Mouse (Mus musculus) heart, embryonic 15.5 days (tissue): Measurements from ENCODE around the gene Ankrd35. TPM values are rescaled to one million over a fixed set of nuclear protein-coding genes. Genes with fewer than 3 reads are reported as not detected.
A peak's percentile ranks its signal among the peaks of the same experiment; 100 is the strongest.

Source experiments
- ATAC-seq: fragments of 200-750 bp; cut with Nextera tagmentation; replicated peaks from 2 replicates; pipeline ENCODE4 v1.8.0; 2017; ENCODE audit warnings: low read depth, moderate TSS enrichment; ENCODE audit not compliant: insufficient number of reproducible peaks, insufficient read depth, low FRiP score
- H3K27ac ChIP-seq: fragments of 300-500 bp; sonication (generic); 2 replicates; pipeline ENCODE4 v1.5.1; 2015; ENCODE audit warnings: mild to moderate bottlenecking, inconsistent platforms
- H3K27me3 ChIP-seq: fragments of 300-500 bp; sonication (generic); 2 replicates; pipeline ENCODE4 v1.6.1; 2015; ENCODE audit warnings: inconsistent platforms
- H3K36me3 ChIP-seq: fragments of 300-500 bp; sonication (generic); 2 replicates; pipeline ENCODE4 v1.6.1; 2015; ENCODE audit warnings: mild to moderate bottlenecking, inconsistent platforms
- H3K4me1 ChIP-seq: fragments of 300-500 bp; sonication (generic); replicated peaks from 2 replicates; pipeline ENCODE4 v1.6.1; 2015; ENCODE audit warnings: inconsistent platforms
- H3K4me2 ChIP-seq: fragments of 300-500 bp; sonication (generic); 2 replicates; pipeline ENCODE4 v1.6.1; 2015; ENCODE audit warnings: inconsistent platforms, mild to moderate bottlenecking, moderate library complexity
- H3K4me3 ChIP-seq: fragments of 300-500 bp; sonication (generic); 2 replicates; pipeline ENCODE4 v1.5.1; 2015; ENCODE audit warnings: mild to moderate bottlenecking, inconsistent platforms
- H3K9ac ChIP-seq: fragments of 300-500 bp; sonication (generic); 2 replicates; pipeline ENCODE4 v1.6.1; 2015; ENCODE audit warnings: mild to moderate bottlenecking, inconsistent platforms
- H3K9me3 ChIP-seq: fragments of 300-500 bp; sonication (generic); replicated peaks from 2 replicates; pipeline ENCODE4 v1.6.1; 2016; ENCODE audit warnings: inconsistent platforms
- WGBS: fragments of 180-500 bp; shearing (Covaris S2); methylation state at CpG from one replicate; pipeline ENCODE4 v1.1.7; 2015; ENCODE audit warnings: mixed read lengths; 5-methylcytosine and 5-hydroxymethylcytosine counted together
- polyA plus RNA-seq: library from polyadenylated mRNA; unstranded; fragments of >200 nt; fragmentation: Nextera tagmentation; extraction: Ambion mirVana; gene quantifications from 2 replicates; pipeline ENCODE4 v1.2.1, GENCODE M21; 2015

Ankrd35 gene
- polyA plus RNA-seq, 1 experiment from 2014 or later = 0.31 TPM

- no peak overlapping the region for H3K4me3 ChIP-seq
- H3K36me3 ChIP-seq = no peaks in the 10 kb centered on the region
- H3K9me3 ChIP-seq = no peaks in the 10 kb centered on the region
- no peak overlapping the region for H3K27ac ChIP-seq
- no peak overlapping the region for H3K4me2 ChIP-seq
- WGBS = 13% methylated on average over 3 of the region's 3 CpGs
- H3K9ac ChIP-seq = no peak overlapping the region
- peaks cover 19% of the 10 kb centered on the region for H3K4me1 ChIP-seq
- no peak for ATAC-seq
- no peaks in the 10 kb centered on the region for H3K27me3 ChIP-seq
Measured at GRCm38 (mm10) chr3:96692506-96692905, 22.6 kb downstream of the Ankrd35 start.

GRCm38 (mm10) chr3:96693579-96693978 lies 23.6 kb downstream of the Ankrd35 start:
- Histone ChIP-seq H3K27me3 (no peaks in the 10 kb centered on the region), H3K9ac (no peak overlapping the region), H3K4me3 (no peak overlapping the region), H3K9me3 (no peaks in the 10 kb centered on the region), H3K4me1 (peaks cover 28% of the 10 kb centered on the region), H3K27ac (no peak overlapping the region), H3K36me3 (no peaks in the 10 kb centered on the region), H3K4me2 (no peak overlapping the region)
- ATAC-seq = no peak
- 74% methylated on average over 1 of the region's 1 CpGs for WGBS

GRCm38 (mm10) chr3:96696198-96696765 lies 26.4 kb downstream of the Ankrd35 start, which contains the start of gene Pias3:
Gene Pias3 (plus strand): TSS chr3:96696384.
- ATAC-seq = peak; percentile 87
- 0% methylated on average over 35 of the region's 35 CpGs for WGBS
- H3K9ac ChIP-seq = peak within 1 kb of the TSS; percentile 80

GRCm38 (mm10) chr3:96696766-96697732 lies 27.1 kb downstream of the Ankrd35 start:
- peak overlapping the region; percentile 94 for H3K27ac ChIP-seq
- WGBS = under 1% methylated on average over 74 of the region's 85 CpGs

More at GRCm38 (mm10) chr3:96696198-96696765, 26.4 kb downstream of the Ankrd35 start, which contains the start of gene Pias3:
- Histone ChIP-seq H3K4me3 (peak within 1 kb of the TSS; percentile 78), H3K9me3 (no peaks in the 10 kb centered on the region), H3K4me1 (peaks cover 28% of the 10 kb centered on the region), H3K36me3 (peaks cover 17% of the 10 kb centered on the region), H3K27me3 (no peaks in the 10 kb centered on the region), H3K4me2 (peak within 1 kb of the TSS; percentile 84), H3K27ac (peak within 1 kb of the TSS; percentile 94)

GRCm38 (mm10) chr3:96698993-96699690 lies 29.2 kb downstream of the Ankrd35 start:
- no peak overlapping the region for H3K4me2 ChIP-seq
- 50% methylated on average over 19 of the region's 19 CpGs for WGBS
- H3K9me3 ChIP-seq = no peaks in the 10 kb centered on the region
- no peak for ATAC-seq
- H3K4me1 ChIP-seq = peaks cover 25% of the 10 kb centered on the region
- H3K36me3 ChIP-seq = peaks cover 41% of the 10 kb centered on the region
- H3K9ac ChIP-seq = no peak overlapping the region
- no peak overlapping the region for H3K4me3 ChIP-seq
- H3K27ac ChIP-seq = no peak overlapping the region
- no peaks in the 10 kb centered on the region for H3K27me3 ChIP-seq

More at GRCm38 (mm10) chr3:96696766-96697732, 27.1 kb downstream of the Ankrd35 start:
- Histone ChIP-seq H3K4me3 (peak overlapping the region; percentile 78), H3K9me3 (no peaks in the 10 kb centered on the region), H3K4me2 (peak overlapping the region; percentile 84), H3K36me3 (peaks cover 25% of the 10 kb centered on the region), H3K4me1 (peaks cover 28% of the 10 kb centered on the region), H3K9ac (peak overlapping the region; percentile 80), H3K27me3 (no peaks in the 10 kb centered on the region)
- ATAC-seq = peak; percentile 95

- Histone ChIP-seq H3K4me1 (peaks cover 17% of the 10 kb centered on the region), H3K4me3 (no peak overlapping the region), H3K27ac (no peak overlapping the region), H3K27me3 (no peaks in the 10 kb centered on the region), H3K9ac (no peak overlapping the region), H3K4me2 (no peak overlapping the region), H3K9me3 (no peaks in the 10 kb centered on the region), H3K36me3 (peaks cover 53% of the 10 kb centered on the region)
- 56% methylated on average over 7 of the region's 7 CpGs for WGBS
- ATAC-seq = no peak
Measured at GRCm38 (mm10) chr3:96700376-96700775, 30.4 kb downstream of the Ankrd35 start.

- peaks cover 55% of the 10 kb centered on the region for H3K36me3 ChIP-seq
- WGBS = 83% methylated on average over 4 of the region's 4 CpGs
- H3K27ac ChIP-seq = no peak overlapping the region
- no peaks in the 10 kb centered on the region for H3K9me3 ChIP-seq
- no peak for ATAC-seq
- H3K4me1 ChIP-seq = peaks cover 11% of the 10 kb centered on the region
- H3K4me2 ChIP-seq = no peak overlapping the region
- no peaks in the 10 kb centered on the region for H3K27me3 ChIP-seq
- H3K9ac ChIP-seq = no peak overlapping the region
- no peak overlapping the region for H3K4me3 ChIP-seq
Measured at GRCm38 (mm10) chr3:96701003-96701402, 31.1 kb downstream of the Ankrd35 start.

GRCm38 (mm10) chr3:96704778-96705177 lies 34.8 kb downstream of the Ankrd35 start:
- H3K4me1 ChIP-seq = peaks cover 7% of the 10 kb centered on the region
- no peak for ATAC-seq
- 63% methylated on average over 11 of the region's 11 CpGs for WGBS
- no peaks in the 10 kb centered on the region for H3K27me3 ChIP-seq
- H3K9ac ChIP-seq = no peak overlapping the region
- no peak overlapping the region for H3K27ac ChIP-seq
- no peaks in the 10 kb centered on the region for H3K9me3 ChIP-seq
- peaks cover 51% of the 10 kb centered on the region for H3K36me3 ChIP-seq
- H3K4me3 ChIP-seq = no peak overlapping the region
- H3K4me2 ChIP-seq = no peak overlapping the region

GRCm38 (mm10) chr3:96706217-96706616 lies 36.3 kb downstream of the Ankrd35 start:
- Histone ChIP-seq H3K27me3 (no peaks in the 10 kb centered on the region), H3K4me2 (no peak overlapping the region), H3K4me1 (peaks cover 7% of the 10 kb centered on the region), H3K27ac (no peak overlapping the region), H3K4me3 (no peak overlapping the region), H3K36me3 (peaks cover 49% of the 10 kb centered on the region), H3K9me3 (no peaks in the 10 kb centered on the region), H3K9ac (no peak overlapping the region)
- 85% methylated on average over 11 of the region's 11 CpGs for WGBS
- ATAC-seq = no peak

GRCm38 (mm10) chr3:96706984-96707383 lies 37.1 kb downstream of the Ankrd35 start:
- no peak overlapping the region for H3K4me2 ChIP-seq
- 58% methylated on average over 7 of the region's 7 CpGs for WGBS
- ATAC-seq = no peak
- H3K27me3 ChIP-seq = no peaks in the 10 kb centered on the region
- peaks cover 7% of the 10 kb centered on the region for H3K4me1 ChIP-seq
- H3K9ac ChIP-seq = no peak overlapping the region
- no peaks in the 10 kb centered on the region for H3K9me3 ChIP-seq
- H3K4me3 ChIP-seq = no peak overlapping the region
- peaks cover 49% of the 10 kb centered on the region for H3K36me3 ChIP-seq
- H3K27ac ChIP-seq = no peak overlapping the region
